Mouse (Mus musculus): ENCODE measurements at regions not wholly inside any gene's neighbourhood (a gene's known extent, or its start where the extent isn't known, plus 50 kb on each side); places are given as distances from the start of the nearest gene placed in this dataset.

DNA sequence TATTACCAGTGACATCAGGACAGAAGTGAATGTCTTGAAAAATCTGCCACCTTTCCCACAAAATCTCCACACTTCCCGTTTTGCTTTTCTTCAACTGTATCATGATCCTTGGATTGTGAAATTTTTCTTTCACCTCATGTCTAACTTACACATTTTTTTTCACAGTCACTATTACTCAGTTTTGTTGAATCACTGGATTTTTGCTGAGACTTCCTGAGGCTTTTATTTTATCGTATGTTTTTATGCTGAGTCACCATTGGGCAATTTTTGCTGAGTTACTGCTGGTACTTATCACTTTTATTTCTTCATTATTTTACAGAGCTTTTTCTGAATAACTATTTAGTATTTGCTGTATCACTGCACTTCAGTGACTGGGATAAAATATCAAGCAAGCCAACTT is 570.3 kb downstream of the Utrn start:
- Histone ChIP-seq H3K4me1 (replicated peaks; ENCODE audit: control insufficient read depth, insufficient read depth, low read length) (no peaks in the 10 kb centered on the region), H3K36me3 (ENCODE audit: control insufficient read depth, insufficient read depth, low read length) (no peaks in the 10 kb centered on the region), H3K9ac (ENCODE audit: low read depth, low read length) (no peak overlapping the region), H3K4me2 (replicated peaks; ENCODE audit: low read depth, low read length) (no peak overlapping the region), H3K27me3 (ENCODE audit: control insufficient read depth, insufficient read depth, low read length) (no peaks in the 10 kb centered on the region), H3K27ac (ENCODE audit: low read depth, low read length) (no peak overlapping the region), H3K9me3 (ENCODE audit: control insufficient read depth, low read length) (no peaks in the 10 kb centered on the region), H3K4me3 (ENCODE audit: low read depth, low read length) (no peak overlapping the region)
- ATAC-seq (ENCODE audit: low FRiP score) (no peak), DNase-seq (ENCODE audit: low spot score) (no peak)
- WGBS: 85% methylated on average over 2 of the region's 2 CpGs

DNA sequence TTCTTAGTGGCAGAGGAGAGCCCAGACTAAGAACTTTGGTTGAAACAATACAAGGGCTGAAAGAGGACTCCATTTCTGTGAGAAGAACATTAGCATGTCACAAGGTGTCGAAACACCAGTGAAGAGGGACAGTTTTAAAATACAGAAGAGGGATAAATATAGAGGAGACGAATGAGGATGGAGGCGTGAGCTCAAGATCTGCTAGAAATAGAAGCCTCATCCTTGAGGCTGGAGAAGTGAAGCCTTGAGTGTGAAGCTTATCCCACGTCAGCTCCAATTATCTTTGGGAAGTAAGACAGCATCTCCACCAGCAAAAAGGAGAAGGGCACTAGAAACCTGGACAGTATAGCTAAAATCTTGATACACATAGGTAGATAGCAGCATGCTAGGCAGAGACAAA is 566.8 kb downstream of the Utrn start:
- H3K9me3 ChIP-seq (ENCODE audit: control insufficient read depth, low read length): no peaks in the 10 kb centered on the region
- no peaks in the 10 kb centered on the region for H3K36me3 ChIP-seq (ENCODE audit: control insufficient read depth, insufficient read depth, low read length)
- 86% methylated on average over 4 of the region's 4 CpGs for WGBS
- no peak overlapping the region for H3K27ac ChIP-seq (ENCODE audit: low read depth, low read length)
- no peak overlapping the region for H3K4me2 ChIP-seq (replicated peaks; ENCODE audit: low read depth, low read length)
- H3K27me3 ChIP-seq (ENCODE audit: control insufficient read depth, insufficient read depth, low read length): no peaks in the 10 kb centered on the region
- no peak overlapping the region for H3K4me3 ChIP-seq (ENCODE audit: low read depth, low read length)
- H3K4me1 ChIP-seq (replicated peaks; ENCODE audit: control insufficient read depth, insufficient read depth, low read length): no peaks in the 10 kb centered on the region
- DNase-seq (ENCODE audit: low spot score) (no peak), ATAC-seq (ENCODE audit: low FRiP score) (no peak)
- no peak overlapping the region for H3K9ac ChIP-seq (ENCODE audit: low read depth, low read length)

DNA sequence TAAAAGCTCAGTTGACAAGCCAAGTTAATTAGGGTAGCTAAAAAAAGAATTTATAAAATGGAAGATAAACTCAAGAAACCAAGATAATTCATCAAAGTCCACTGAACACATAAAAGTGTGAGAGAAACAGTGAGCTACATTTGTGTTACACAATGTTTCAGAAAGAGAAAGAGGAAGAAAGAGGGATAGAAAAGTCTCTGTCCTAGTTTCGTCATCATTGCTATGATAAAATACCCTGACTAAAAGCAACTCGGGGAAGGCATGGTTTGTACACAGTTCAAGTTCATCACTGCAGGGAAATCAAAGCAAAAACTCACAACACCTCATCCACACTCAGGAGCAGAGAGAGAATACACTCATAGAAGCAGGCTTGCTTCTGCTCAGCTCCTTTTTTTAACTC is 548.9 kb downstream of the Utrn start:
- Histone ChIP-seq H3K4me3 (ENCODE audit: low read depth, low read length) (no peak overlapping the region), H3K27ac (ENCODE audit: low read depth, low read length) (no peak overlapping the region), H3K36me3 (ENCODE audit: control insufficient read depth, insufficient read depth, low read length) (no peaks in the 10 kb centered on the region), H3K27me3 (ENCODE audit: control insufficient read depth, insufficient read depth, low read length) (no peaks in the 10 kb centered on the region), H3K4me1 (replicated peaks; ENCODE audit: control insufficient read depth, insufficient read depth, low read length) (no peaks in the 10 kb centered on the region), H3K9ac (ENCODE audit: low read depth, low read length) (no peak overlapping the region), H3K9me3 (ENCODE audit: control insufficient read depth, low read length) (no peaks in the 10 kb centered on the region), H3K4me2 (replicated peaks; ENCODE audit: low read depth, low read length) (no peak overlapping the region)
- ATAC-seq (ENCODE audit: low FRiP score) (no peak), DNase-seq (ENCODE audit: low spot score) (no peak)
- 84% methylated on average over 2 of the region's 2 CpGs for WGBS

All from hindbrain, embryonic 11.5 days (tissue).